Mouse (Mus musculus): Measurements from ENCODE around the gene Mroh9. TPM values are rescaled to one million over a fixed set of nuclear protein-coding genes. Genes with fewer than 3 reads are reported as not detected.

Gene Mroh9
- not detected in 2 replicates for polyA plus RNA-seq (2015; fragmentation: Nextera tagmentation; extraction: Ambion mirVana)

DNA sequence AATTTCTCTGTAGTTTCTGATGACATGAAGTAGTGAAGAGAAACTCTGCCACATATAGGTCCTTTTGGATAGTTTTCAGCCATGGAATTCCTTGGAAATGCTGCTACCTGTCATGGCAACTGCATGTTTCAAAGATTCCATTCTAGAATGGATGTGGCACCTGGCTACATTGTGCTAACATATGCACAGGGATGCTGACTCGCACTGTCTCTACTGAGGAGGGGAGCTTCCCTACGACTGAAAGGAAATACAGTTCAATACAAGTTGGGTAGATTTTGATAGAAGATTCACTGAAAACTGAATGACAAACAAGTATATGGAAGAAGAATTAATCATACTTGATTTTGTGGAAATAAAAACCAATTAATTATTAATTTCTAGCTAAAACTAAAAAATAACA is at the start of gene Mroh9:
TSS of gene Mroh9 (minus strand) at position 101 of the 400 bp plus-strand sequence.
- no peak within 1 kb of the TSS for H3K4me3 ChIP-seq (ENCODE audit: low read depth, low read length)
- H3K9ac ChIP-seq (ENCODE audit: low read depth, low read length): no peak within 1 kb of the TSS
- H3K4me1 ChIP-seq (ENCODE audit: control insufficient read depth, insufficient read depth, low read length): no peaks in the 10 kb centered on the region
- H3K27me3 ChIP-seq (ENCODE audit: control insufficient read depth, insufficient read depth, low read depth, low read length): no peaks in the 10 kb centered on the region
- H3K9me3 ChIP-seq (replicated peaks; ENCODE audit: control insufficient read depth, low read length, poor library complexity, severe bottlenecking): no peaks in the 10 kb centered on the region
- no peak within 1 kb of the TSS for H3K4me2 ChIP-seq (ENCODE audit: low read length)
- H3K36me3 ChIP-seq (ENCODE audit: control insufficient read depth, insufficient read depth, low read length): no peaks in the 10 kb centered on the region
- ATAC-seq: no peak
- H3K27ac ChIP-seq (ENCODE audit: low read length): no peak within 1 kb of the TSS
- 81% methylated on average over 2 of the region's 2 CpGs for WGBS

DNA sequence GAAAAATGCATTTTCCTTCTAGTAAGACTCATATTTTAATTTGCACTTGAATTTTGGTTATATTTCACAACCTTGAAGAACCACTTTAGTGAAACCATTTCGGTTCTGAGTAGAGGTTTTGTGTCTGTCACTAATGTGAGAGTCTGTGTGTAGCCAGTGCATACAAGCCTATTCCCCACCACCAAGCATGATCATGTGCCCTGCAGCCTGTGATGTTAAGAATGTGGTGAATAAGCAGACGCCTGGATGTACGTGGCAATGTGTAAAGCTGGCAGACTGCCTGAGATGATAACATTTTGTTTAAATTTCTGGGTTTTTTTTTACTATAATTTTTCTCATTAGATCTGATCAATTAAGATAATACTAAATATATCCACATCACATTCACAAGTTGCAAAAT is 44.5 kb upstream of the Mroh9 start:
- 65% methylated on average over 3 of the region's 3 CpGs for WGBS
- Histone ChIP-seq H3K4me3 (ENCODE audit: low read depth, low read length) (no peak overlapping the region), H3K4me2 (ENCODE audit: low read length) (no peak overlapping the region), H3K36me3 (ENCODE audit: control insufficient read depth, insufficient read depth, low read length) (no peaks in the 10 kb centered on the region), H3K9ac (ENCODE audit: low read depth, low read length) (no peak overlapping the region), H3K27me3 (ENCODE audit: control insufficient read depth, insufficient read depth, low read depth, low read length) (no peaks in the 10 kb centered on the region), H3K9me3 (replicated peaks; ENCODE audit: control insufficient read depth, low read length, poor library complexity, severe bottlenecking) (no peaks in the 10 kb centered on the region), H3K4me1 (ENCODE audit: control insufficient read depth, insufficient read depth, low read length) (no peaks in the 10 kb centered on the region), H3K27ac (ENCODE audit: low read length) (no peak overlapping the region)
- ATAC-seq: no peak

DNA sequence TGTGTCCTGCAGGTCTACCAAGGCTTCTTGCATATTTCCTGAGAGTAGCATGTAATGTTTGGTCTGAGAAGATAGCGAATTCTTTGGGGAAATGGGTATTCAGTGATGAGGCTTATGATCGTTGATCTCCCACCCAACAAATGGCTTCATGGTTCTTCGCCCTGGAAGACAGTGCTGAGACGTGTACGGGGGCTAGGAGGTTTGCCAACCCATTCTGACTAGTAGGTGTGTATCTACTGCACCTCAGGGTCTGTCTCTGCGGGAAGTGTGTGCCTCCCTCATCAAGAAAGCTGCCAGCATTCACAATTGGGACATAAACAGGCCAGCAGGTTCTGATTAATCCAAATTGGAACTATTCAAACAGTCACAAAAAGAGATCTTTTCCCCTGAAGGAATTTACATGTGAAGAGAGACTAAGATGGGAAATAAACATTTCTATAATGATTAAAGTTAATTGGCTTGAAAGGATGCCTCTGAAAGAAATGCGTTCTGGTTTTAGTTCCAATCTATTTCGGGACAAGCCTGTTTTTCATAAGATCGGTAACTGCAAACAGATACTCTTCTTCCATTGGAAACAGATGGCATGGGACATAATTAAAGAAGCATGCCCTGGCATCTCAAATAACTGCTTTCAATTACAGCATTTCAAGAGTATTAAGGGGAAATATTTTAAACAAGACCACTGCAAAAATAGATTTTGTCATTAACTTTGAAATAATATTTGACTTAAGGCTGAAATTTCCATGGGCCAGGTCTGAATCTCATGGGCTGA is 43.8 kb upstream of the Mroh9 start:
- Histone ChIP-seq H3K9me3 (replicated peaks; ENCODE audit: control insufficient read depth, low read length, poor library complexity, severe bottlenecking) (no peaks in the 10 kb centered on the region), H3K9ac (ENCODE audit: low read depth, low read length) (no peak overlapping the region), H3K36me3 (ENCODE audit: control insufficient read depth, insufficient read depth, low read length) (no peaks in the 10 kb centered on the region), H3K27me3 (ENCODE audit: control insufficient read depth, insufficient read depth, low read depth, low read length) (no peaks in the 10 kb centered on the region), H3K4me1 (ENCODE audit: control insufficient read depth, insufficient read depth, low read length) (no peaks in the 10 kb centered on the region), H3K27ac (ENCODE audit: low read length) (no peak overlapping the region), H3K4me3 (ENCODE audit: low read depth, low read length) (no peak overlapping the region), H3K4me2 (ENCODE audit: low read length) (no peak overlapping the region)
- WGBS: 73% methylated on average over 9 of the region's 9 CpGs
- no peak for ATAC-seq

DNA sequence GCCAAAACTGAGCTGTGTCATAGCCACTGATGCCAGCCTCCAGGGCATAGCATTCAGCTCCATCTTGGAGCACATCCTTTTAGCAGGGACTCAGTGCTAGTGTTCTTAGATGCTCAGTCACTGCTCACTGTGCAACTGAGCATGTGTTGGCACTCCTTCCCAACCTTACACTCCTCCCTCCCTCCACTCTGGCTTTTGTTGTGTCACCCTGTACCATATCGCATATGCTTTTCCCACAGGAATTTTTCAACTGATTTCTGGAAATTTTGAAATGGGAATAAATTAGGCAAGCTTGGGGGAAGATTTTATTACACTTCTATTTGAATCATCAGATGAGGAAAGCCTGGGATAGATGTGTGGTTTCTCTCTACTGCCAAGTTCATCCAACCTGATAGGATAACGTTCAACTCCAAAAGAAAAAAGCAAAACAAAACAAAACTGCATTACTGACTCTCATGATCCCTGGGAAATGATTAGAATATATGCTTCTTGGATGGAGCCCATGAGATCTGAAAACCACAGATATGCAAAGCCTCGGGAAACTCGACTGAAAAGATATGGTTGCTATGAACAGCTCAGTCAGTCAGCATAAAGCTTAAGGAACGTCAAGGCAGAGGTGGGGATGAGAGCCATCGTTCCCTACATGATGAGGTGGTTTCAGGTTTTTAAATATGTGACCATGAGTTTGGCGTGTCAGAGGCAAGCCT is 40.9 kb upstream of the Mroh9 start:
- Histone ChIP-seq H3K9me3 (replicated peaks; ENCODE audit: control insufficient read depth, low read length, poor library complexity, severe bottlenecking) (no peaks in the 10 kb centered on the region), H3K4me2 (ENCODE audit: low read length) (no peak overlapping the region), H3K4me3 (ENCODE audit: low read depth, low read length) (no peak overlapping the region), H3K27me3 (ENCODE audit: control insufficient read depth, insufficient read depth, low read depth, low read length) (no peaks in the 10 kb centered on the region), H3K4me1 (ENCODE audit: control insufficient read depth, insufficient read depth, low read length) (no peaks in the 10 kb centered on the region), H3K9ac (ENCODE audit: low read depth, low read length) (no peak overlapping the region), H3K36me3 (ENCODE audit: control insufficient read depth, insufficient read depth, low read length) (no peaks in the 10 kb centered on the region), H3K27ac (ENCODE audit: low read length) (no peak overlapping the region)
- 88% methylated on average over 7 of the region's 7 CpGs for WGBS
- ATAC-seq: no peak

DNA sequence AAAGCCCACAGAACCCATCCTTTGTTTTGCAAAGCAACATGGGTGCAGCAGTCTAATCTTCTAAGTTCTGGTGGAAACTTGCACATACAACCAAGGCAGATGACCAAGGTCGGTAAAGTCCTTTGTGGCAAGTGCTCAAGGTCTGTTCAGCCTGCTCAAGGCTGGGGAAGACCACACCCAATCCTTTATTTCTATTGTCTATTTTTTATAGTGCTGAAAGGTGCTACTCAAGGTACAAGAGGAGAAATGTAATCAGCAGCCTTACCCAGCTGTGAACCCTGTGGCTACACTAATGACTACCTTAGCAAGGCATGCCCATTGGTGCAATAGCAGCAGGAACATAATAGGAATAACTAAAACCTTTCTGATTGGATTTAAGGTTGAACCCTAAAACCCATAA is 36.9 kb upstream of the Mroh9 start:
- 92% methylated on average over 1 of the region's 1 CpGs for WGBS
- Histone ChIP-seq H3K27ac (ENCODE audit: low read length) (no peak overlapping the region), H3K9ac (ENCODE audit: low read depth, low read length) (no peak overlapping the region), H3K4me1 (ENCODE audit: control insufficient read depth, insufficient read depth, low read length) (no peaks in the 10 kb centered on the region), H3K9me3 (replicated peaks; ENCODE audit: control insufficient read depth, low read length, poor library complexity, severe bottlenecking) (no peaks in the 10 kb centered on the region), H3K36me3 (ENCODE audit: control insufficient read depth, insufficient read depth, low read length) (no peaks in the 10 kb centered on the region), H3K4me3 (ENCODE audit: low read depth, low read length) (no peak overlapping the region), H3K27me3 (ENCODE audit: control insufficient read depth, insufficient read depth, low read depth, low read length) (no peaks in the 10 kb centered on the region), H3K4me2 (ENCODE audit: low read length) (no peak overlapping the region)
- no peak for ATAC-seq

DNA sequence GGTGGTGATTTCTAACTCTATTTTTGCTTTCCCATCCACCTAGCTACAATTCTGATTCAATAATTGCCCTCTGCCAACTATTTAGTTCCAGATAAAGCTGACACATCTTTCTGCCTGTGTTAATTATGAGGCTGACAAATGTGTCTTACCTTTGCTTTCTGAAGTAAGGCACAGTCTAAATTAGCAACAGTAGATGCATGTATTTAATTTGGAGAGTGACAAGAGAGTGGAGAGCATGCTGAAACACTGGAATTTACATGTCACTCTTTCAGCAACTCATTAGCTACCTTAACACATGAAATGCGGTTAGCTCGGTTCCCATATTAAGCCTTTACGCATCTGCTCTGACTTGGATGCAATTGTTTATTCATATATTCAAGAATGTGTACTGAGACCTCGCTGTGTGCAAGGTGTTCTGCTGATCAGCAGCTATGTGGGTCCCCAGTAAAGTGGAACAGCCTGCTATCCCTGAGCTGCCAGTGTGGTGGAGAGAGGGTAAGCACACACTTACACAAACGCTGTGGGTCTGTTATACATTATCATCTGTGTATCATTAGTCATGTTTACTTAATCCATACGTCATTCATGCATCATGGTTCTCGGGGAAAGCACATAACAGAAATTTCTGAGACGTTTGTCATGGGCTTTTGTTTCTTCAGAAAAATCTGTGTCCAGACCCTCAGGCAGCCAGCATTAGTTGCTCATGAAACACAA is 28.1 kb upstream of the Mroh9 start:
- 73% methylated on average over 8 of the region's 8 CpGs for WGBS

DNA sequence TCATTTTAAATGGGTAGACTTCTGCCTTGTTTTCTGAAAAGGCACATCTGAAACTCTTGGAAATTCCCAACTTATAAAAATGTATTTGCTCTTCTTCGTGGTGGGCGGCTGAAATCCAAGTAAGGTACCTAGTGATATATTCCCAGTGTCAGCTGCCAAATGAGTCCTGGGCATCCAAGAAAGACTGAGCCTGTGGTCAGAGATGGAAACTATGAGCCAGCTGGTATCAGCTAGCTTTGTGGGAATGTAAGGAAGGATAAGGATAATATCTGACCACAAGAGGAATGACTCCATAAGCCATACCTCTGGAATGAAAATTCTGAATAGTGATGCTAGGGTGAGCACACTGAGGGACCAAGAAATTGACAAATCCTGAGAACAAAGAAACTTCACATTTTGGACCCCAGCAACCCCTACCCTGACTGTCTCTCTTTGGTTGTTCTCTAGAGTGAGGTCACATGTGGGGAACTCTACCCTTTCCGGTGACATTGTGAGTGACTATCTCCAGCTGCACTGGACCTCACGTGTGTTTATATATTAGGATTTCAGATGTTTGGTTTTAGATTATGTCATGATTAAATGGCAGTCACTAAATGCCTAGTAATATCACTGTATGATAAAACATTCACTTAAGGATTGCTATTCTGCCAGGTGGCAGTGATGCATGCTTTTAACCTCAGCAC is 27.2 kb upstream of the Mroh9 start:
- Histone ChIP-seq H3K27me3 (ENCODE audit: control insufficient read depth, insufficient read depth, low read depth, low read length) (no peaks in the 10 kb centered on the region), H3K36me3 (ENCODE audit: control insufficient read depth, insufficient read depth, low read length) (no peaks in the 10 kb centered on the region), H3K9ac (ENCODE audit: low read depth, low read length) (no peak overlapping the region), H3K27ac (ENCODE audit: low read length) (no peak overlapping the region), H3K4me3 (ENCODE audit: low read depth, low read length) (no peak overlapping the region), H3K9me3 (replicated peaks; ENCODE audit: control insufficient read depth, low read length, poor library complexity, severe bottlenecking) (no peaks in the 10 kb centered on the region), H3K4me2 (ENCODE audit: low read length) (no peak overlapping the region), H3K4me1 (ENCODE audit: control insufficient read depth, insufficient read depth, low read length) (no peaks in the 10 kb centered on the region)
- ATAC-seq: no peak
- 90% methylated on average over 4 of the region's 4 CpGs for WGBS

More for the DNA sequence above, 28.1 kb upstream of the Mroh9 start:
- Histone ChIP-seq H3K27ac (ENCODE audit: low read length) (no peak overlapping the region), H3K4me2 (ENCODE audit: low read length) (no peak overlapping the region), H3K4me3 (ENCODE audit: low read depth, low read length) (no peak overlapping the region), H3K9me3 (replicated peaks; ENCODE audit: control insufficient read depth, low read length, poor library complexity, severe bottlenecking) (no peaks in the 10 kb centered on the region), H3K9ac (ENCODE audit: low read depth, low read length) (no peak overlapping the region), H3K27me3 (ENCODE audit: control insufficient read depth, insufficient read depth, low read depth, low read length) (no peaks in the 10 kb centered on the region), H3K36me3 (ENCODE audit: control insufficient read depth, insufficient read depth, low read length) (no peaks in the 10 kb centered on the region), H3K4me1 (ENCODE audit: control insufficient read depth, insufficient read depth, low read length) (no peaks in the 10 kb centered on the region)
- no peak for ATAC-seq

DNA sequence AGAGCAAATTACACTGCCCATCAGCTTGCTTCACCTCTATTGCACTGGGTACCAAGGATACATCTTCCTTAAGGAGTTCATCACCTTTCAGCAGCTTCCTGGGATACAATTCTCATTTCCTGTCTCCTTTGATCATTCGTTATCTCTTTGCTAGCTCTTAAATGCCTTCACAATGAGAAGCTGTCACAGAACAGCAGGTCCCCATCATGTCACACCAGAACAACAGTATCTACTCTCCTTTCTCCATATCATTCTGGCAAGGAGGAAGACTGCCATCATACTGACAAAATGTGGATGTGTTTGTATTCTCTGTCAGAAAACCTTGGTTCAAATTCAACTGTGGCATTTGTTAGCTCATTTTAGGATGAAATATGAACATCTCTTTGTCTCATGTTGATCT is 19.5 kb upstream of the Mroh9 start:
- Histone ChIP-seq H3K4me2 (ENCODE audit: low read length) (no peak overlapping the region), H3K36me3 (ENCODE audit: control insufficient read depth, insufficient read depth, low read length) (no peaks in the 10 kb centered on the region), H3K4me1 (ENCODE audit: control insufficient read depth, insufficient read depth, low read length) (no peaks in the 10 kb centered on the region), H3K9me3 (replicated peaks; ENCODE audit: control insufficient read depth, low read length, poor library complexity, severe bottlenecking) (no peaks in the 10 kb centered on the region), H3K27ac (ENCODE audit: low read length) (no peak overlapping the region), H3K4me3 (ENCODE audit: low read depth, low read length) (no peak overlapping the region), H3K9ac (ENCODE audit: low read depth, low read length) (no peak overlapping the region), H3K27me3 (ENCODE audit: control insufficient read depth, insufficient read depth, low read depth, low read length) (no peaks in the 10 kb centered on the region)
- ATAC-seq: no peak
- 55% methylated on average over 1 of the region's 1 CpGs for WGBS
